Mouse (Mus musculus) liver, adult 2 months (tissue): Measurements from ENCODE around the gene 1110051M20Rik.

Experiments
- CTCF ChIP-seq: fragments of 200-500 bp; IDR thresholded peaks from 2 replicates; pipeline ENCODE4 v1.5.1; 2011; ENCODE audit warnings: low read depth, low read length, control low read depth
- POLR2A ChIP-seq: fragments of 200-500 bp; IDR thresholded peaks from 2 replicates; pipeline ENCODE4 v1.6.1; 2011; ENCODE audit warnings: low read length, control low read depth; ENCODE audit not compliant: insufficient read depth; ENCODE audit errors: extremely low read depth

- no peak for TF ChIP-seq CTCF
- TF ChIP-seq POLR2A: no peak
Observed at GRCm38 (mm10) chr2:91252512-91252911, 192.0 kb downstream of the 1110051M20Rik start.
